Mouse (Mus musculus) gastrocnemius, postnatal 10 days (tissue): ENCODE results near the gene Hddc3. TPM values are rescaled to one million over a fixed set of nuclear protein-coding genes. Genes with fewer than 3 reads are reported as not detected.

Experiments
- DNase-seq: peaks from one replicate; pipeline ENCODE4 v3.0.0; 2021; ENCODE audit warnings: mixed read lengths
- total RNA-seq, 2 experiments: library from RNA; stranded (reverse); gene quantifications; 2 replicates each; pipeline ENCODE4 v1.2.3; 2021

Hddc3 gene
- total RNA-seq, 2 experiments from 2014 or later = 39.9 to 45.0 TPM

- DNase-seq = no peak
These were observed 8.1 kb upstream of the Hddc3 start for GRCm38 (mm10) chr7:80334848-80335247.

GRCm38 (mm10) chr7:80336932-80337331 is 6.0 kb upstream of the Hddc3 start:
- no peak for DNase-seq

- DNase-seq = peak; percentile 41
These were observed 3.5 kb upstream of the Hddc3 start for GRCm38 (mm10) chr7:80339371-80339770.

- peak; percentile 97 for DNase-seq
These were observed 2.9 kb upstream of the Hddc3 start for GRCm38 (mm10) chr7:80339793-80340628.

- DNase-seq = peak; percentile 51
These were observed 2.1 kb upstream of the Hddc3 start, which contains the start of gene Unc45a for GRCm38 (mm10) chr7:80340793-80341192. Gene Unc45a, minus strand, starts transcription at chr7:80341005.

GRCm38 (mm10) chr7:80341793-80342192 is 1.1 kb upstream of the Hddc3 start:
- DNase-seq = no peak

GRCm38 (mm10) chr7:80343270-80344018 is 540 bp downstream of the Hddc3 start:
- DNase-seq = no peak

- no peak for DNase-seq
These were observed 3.3 kb downstream of the Hddc3 start for GRCm38 (mm10) chr7:80346173-80346572.

GRCm38 (mm10) chr7:80346830-80347229 is 3.9 kb downstream of the Hddc3 start:
- no peak for DNase-seq

- DNase-seq = no peak
These were observed 5.0 kb downstream of the Hddc3 start for GRCm38 (mm10) chr7:80347670-80348586.

- DNase-seq = no peak
These were observed 7.9 kb downstream of the Hddc3 start for GRCm38 (mm10) chr7:80350808-80351207.

- DNase-seq = no peak
These were observed 10.0 kb downstream of the Hddc3 start for GRCm38 (mm10) chr7:80352920-80353319.

- no peak for DNase-seq
These were observed 13.4 kb downstream of the Hddc3 start for GRCm38 (mm10) chr7:80356351-80356750.

GRCm38 (mm10) chr7:80357156-80357555 is 14.3 kb downstream of the Hddc3 start:
- no peak for DNase-seq

GRCm38 (mm10) chr7:80358039-80358438 is 15.1 kb downstream of the Hddc3 start:
- no peak for DNase-seq

- DNase-seq = no peak
These were observed 17.5 kb downstream of the Hddc3 start for GRCm38 (mm10) chr7:80360435-80360834.

- DNase-seq = no peak
These were observed 22.9 kb downstream of the Hddc3 start for GRCm38 (mm10) chr7:80365759-80366158.

- no peak for DNase-seq
These were observed 24.3 kb downstream of the Hddc3 start for GRCm38 (mm10) chr7:80367232-80367631.

- DNase-seq = no peak
These were observed 25.1 kb downstream of the Hddc3 start for GRCm38 (mm10) chr7:80368009-80368408.

GRCm38 (mm10) chr7:80368635-80369421 is 25.9 kb downstream of the Hddc3 start:
- no peak for DNase-seq

- DNase-seq = no peak
These were observed 26.6 kb downstream of the Hddc3 start for GRCm38 (mm10) chr7:80369461-80369860.
